Mouse (Mus musculus): Measurements from ENCODE around the gene Rbm5. TPM values are rescaled to one million over a fixed set of nuclear protein-coding genes. Genes with fewer than 3 reads are reported as not detected.

Gene Rbm5
- polyA plus RNA-seq, 1 experiment from 2014 or later: 218 TPM

Other genes with a start within 250 kb of the Rbm5 start
- 51.6 and 53.3 TPM in 2 replicates for gene Tmem115, start 237.1 kb downstream of the Rbm5 start, polyA plus RNA-seq (2015; fragmentation: Nextera tagmentation; extraction: Ambion mirVana)
- 26.4 and 26.8 TPM in 2 replicates for gene Cyb561d2, start 228.8 kb downstream of the Rbm5 start, polyA plus RNA-seq (2015; fragmentation: Nextera tagmentation; extraction: Ambion mirVana)
- gene Nprl2, start 228.8 kb downstream of the Rbm5 start, polyA plus RNA-seq (2015; fragmentation: Nextera tagmentation; extraction: Ambion mirVana): 41.9 and 48.0 TPM in 2 replicates
- gene Zmynd10, start 223.7 kb downstream of the Rbm5 start, polyA plus RNA-seq (2015; fragmentation: Nextera tagmentation; extraction: Ambion mirVana): 10.7 and 25.9 TPM in 2 replicates
- 82.0 and 87.7 TPM in 2 replicates for gene Rassf1, start 219.4 kb downstream of the Rbm5 start, polyA plus RNA-seq (2015; fragmentation: Nextera tagmentation; extraction: Ambion mirVana)
- 42.9 and 43.6 TPM in 2 replicates for gene Tusc2, start 207.7 kb downstream of the Rbm5 start, polyA plus RNA-seq (2015; fragmentation: Nextera tagmentation; extraction: Ambion mirVana)
- 97.5 and 98.4 TPM in 2 replicates for gene Hyal2, start 203.1 kb downstream of the Rbm5 start, polyA plus RNA-seq (2015; fragmentation: Nextera tagmentation; extraction: Ambion mirVana)
- gene Hyal1, start 194.1 kb downstream of the Rbm5 start, polyA plus RNA-seq (2015; fragmentation: Nextera tagmentation; extraction: Ambion mirVana): 14.5 and 15.7 TPM in 2 replicates
- gene Naa80, start 192.1 kb downstream of the Rbm5 start, polyA plus RNA-seq (2015; fragmentation: Nextera tagmentation; extraction: Ambion mirVana): 21.5 and 22.8 TPM in 2 replicates
- 2.0 TPM in 2 replicates for gene Hyal3, start 190.2 kb downstream of the Rbm5 start, polyA plus RNA-seq (2015; fragmentation: Nextera tagmentation; extraction: Ambion mirVana)
- gene Ifrd2, start 183.4 kb downstream of the Rbm5 start, polyA plus RNA-seq (2015; fragmentation: Nextera tagmentation; extraction: Ambion mirVana): 46.8 and 47.1 TPM in 2 replicates
- gene Sema3b, start 161.8 kb downstream of the Rbm5 start, polyA plus RNA-seq (2015; fragmentation: Nextera tagmentation; extraction: Ambion mirVana): 21.2 and 22.7 TPM in 2 replicates
- gene Gnai2, start 135.6 kb downstream of the Rbm5 start, polyA plus RNA-seq (2015; fragmentation: Nextera tagmentation; extraction: Ambion mirVana): 458 and 459 TPM in 2 replicates
- gene Slc38a3, start 101.5 kb downstream of the Rbm5 start, polyA plus RNA-seq (2015; fragmentation: Nextera tagmentation; extraction: Ambion mirVana): 3.7 and 4.2 TPM in 2 replicates
- 1.9 and 3.4 TPM in 2 replicates for gene Gnat1, start 91.3 kb downstream of the Rbm5 start, polyA plus RNA-seq (2015; fragmentation: Nextera tagmentation; extraction: Ambion mirVana)
- 40.6 and 44.6 TPM in 2 replicates for gene Sema3f, start 60.5 kb downstream of the Rbm5 start, polyA plus RNA-seq (2015; fragmentation: Nextera tagmentation; extraction: Ambion mirVana)
- gene Rbm6, start 102.2 kb upstream of the Rbm5 start, polyA plus RNA-seq (2015; fragmentation: Nextera tagmentation; extraction: Ambion mirVana): 75.7 and 77.6 TPM in 2 replicates
- gene Mon1a, start 117.2 kb upstream of the Rbm5 start, polyA plus RNA-seq (2015; fragmentation: Nextera tagmentation; extraction: Ambion mirVana): 17.2 and 18.2 TPM in 2 replicates
- 7.4 and 7.7 TPM in 2 replicates for gene Mst1r, start 135.9 kb upstream of the Rbm5 start, polyA plus RNA-seq (2015; fragmentation: Nextera tagmentation; extraction: Ambion mirVana)
- gene Actl11, start 157.5 kb upstream of the Rbm5 start, polyA plus RNA-seq (2015; fragmentation: Nextera tagmentation; extraction: Ambion mirVana): not detected in 2 replicates
- 5.9 and 6.0 TPM in 2 replicates for gene Camkv, start 164.7 kb upstream of the Rbm5 start, polyA plus RNA-seq (2015; fragmentation: Nextera tagmentation; extraction: Ambion mirVana)
- 16.6 and 18.7 TPM in 2 replicates for gene Traip, start 179.1 kb upstream of the Rbm5 start, polyA plus RNA-seq (2015; fragmentation: Nextera tagmentation; extraction: Ambion mirVana)
- 22.4 and 28.0 TPM in 2 replicates for gene Uba7, start 204.5 kb upstream of the Rbm5 start, polyA plus RNA-seq (2015; fragmentation: Nextera tagmentation; extraction: Ambion mirVana)
- 6.4 and 6.9 TPM in 2 replicates for gene Gm20661, start 212.1 kb upstream of the Rbm5 start, polyA plus RNA-seq (2015; fragmentation: Nextera tagmentation; extraction: Ambion mirVana)
- 90.4 and 97.1 TPM in 2 replicates for gene Inka1, start 214.9 kb upstream of the Rbm5 start, polyA plus RNA-seq (2015; fragmentation: Nextera tagmentation; extraction: Ambion mirVana)
- 9.5 and 12.7 TPM in 2 replicates for gene Cdhr4, start 221.5 kb upstream of the Rbm5 start, polyA plus RNA-seq (2015; fragmentation: Nextera tagmentation; extraction: Ambion mirVana)
- gene Gm20662, start 225.4 kb upstream of the Rbm5 start, polyA plus RNA-seq (2015; fragmentation: Nextera tagmentation; extraction: Ambion mirVana): 0.52 and 0.64 TPM in 2 replicates
- 67.9 and 68.7 TPM in 2 replicates for gene Ip6k1, start 231.5 kb upstream of the Rbm5 start, polyA plus RNA-seq (2015; fragmentation: Nextera tagmentation; extraction: Ambion mirVana)